Mouse (Mus musculus) heart, postnatal 4 days (tissue): ENCODE results near the gene Myo5a. TPM values are rescaled to one million over a fixed set of nuclear protein-coding genes. Genes with fewer than 3 reads are reported as not detected.

Experiments used
- DNase-seq: peaks from one replicate; pipeline ENCODE4 v3.0.0; 2021
- total RNA-seq, 2 experiments: library from RNA; stranded (reverse); gene quantifications; 2 replicates each; pipeline ENCODE4 v1.2.3; 2021

Myo5a gene
- total RNA-seq, result 10 to 100 TPM; 23.9 to 24.6 TPM

GRCm38 (mm10) chr9:75070457-75071028 is at the start of gene Myo5a:
Gene Myo5a, plus strand, starts transcription at chr9:75071015.
- DNase-seq, result no peak

- no peak for DNase-seq
Observed at GRCm38 (mm10) chr9:75022546-75022945, 48.3 kb upstream of the Myo5a start.

DNA sequence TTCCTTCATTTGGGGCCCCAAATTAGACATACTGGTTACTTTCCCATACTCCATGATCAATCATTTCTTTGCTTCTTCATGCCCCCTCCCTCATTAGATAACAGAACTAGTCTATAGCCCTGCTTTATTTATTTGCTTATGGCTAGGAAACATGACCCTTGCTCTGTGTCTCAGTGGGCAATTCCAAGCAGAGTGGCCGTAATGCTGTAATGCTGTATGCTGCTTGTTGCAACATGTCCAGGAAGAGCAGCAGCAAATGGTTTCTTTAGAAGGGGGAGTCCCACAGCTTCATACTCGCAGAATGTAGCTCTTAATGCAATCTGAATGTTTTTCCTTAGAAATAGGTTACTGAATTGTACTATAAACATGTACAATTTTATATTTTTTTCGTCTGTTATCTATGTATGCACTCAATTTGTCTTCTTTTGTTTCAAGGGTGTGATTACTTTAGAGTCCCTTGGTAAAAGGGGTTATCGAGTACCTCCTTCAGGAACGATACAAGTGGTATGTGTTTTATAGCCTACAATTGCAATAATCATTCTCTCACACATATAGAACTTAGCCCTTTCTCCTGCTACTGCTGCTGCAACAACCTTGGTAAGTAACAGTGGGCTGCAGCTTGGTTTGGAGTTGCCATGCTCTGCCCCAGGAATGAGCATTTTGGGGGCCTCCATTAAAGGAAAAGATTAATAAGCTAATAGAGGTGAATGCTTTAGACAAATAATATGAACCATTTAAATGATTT is 47.5 kb upstream of the Myo5a start:
- no peak for DNase-seq

- no peak for DNase-seq
Observed at GRCm38 (mm10) chr9:75024089-75024488, 46.7 kb upstream of the Myo5a start.

DNA sequence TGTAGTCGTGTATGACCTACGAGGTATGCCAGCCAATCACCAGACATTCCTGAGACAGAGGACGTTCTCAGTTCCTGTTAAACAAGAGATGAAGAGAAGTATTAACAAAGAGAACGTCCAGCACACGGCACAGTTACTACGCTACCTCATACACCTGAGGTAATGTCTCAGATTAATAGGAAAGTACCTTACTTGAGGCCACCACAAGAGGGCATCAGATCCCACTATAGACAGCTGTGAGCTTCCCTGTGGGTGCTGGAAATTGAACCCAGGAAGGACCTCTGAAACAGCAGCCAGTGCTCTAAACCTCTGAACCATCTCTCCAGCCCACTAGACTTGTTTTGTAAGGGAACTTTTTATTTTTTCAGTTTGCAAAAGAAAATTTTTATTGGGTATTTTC is 45.1 kb upstream of the Myo5a start:
- DNase-seq, result no peak

DNA sequence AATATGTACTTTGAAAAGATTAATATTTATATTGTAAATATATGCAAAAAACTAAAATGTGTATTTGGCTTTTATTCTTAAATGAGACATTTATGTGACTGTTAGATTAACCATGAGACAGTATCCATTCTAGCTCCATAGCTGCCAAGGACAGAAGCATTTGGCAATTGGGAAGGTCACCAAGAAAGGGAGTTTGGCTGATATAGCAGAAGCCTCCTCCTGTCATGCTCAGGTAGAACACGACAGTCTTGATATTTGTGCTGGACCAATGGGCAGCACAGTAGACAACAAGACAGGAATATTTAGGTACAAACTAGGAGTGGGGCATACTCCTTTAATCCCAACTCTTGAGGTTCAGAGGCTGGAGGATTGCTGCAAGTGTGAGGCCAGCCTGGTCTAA is 38.4 kb upstream of the Myo5a start:
- DNase-seq, result no peak

GRCm38 (mm10) chr9:75033141-75033540 is 37.7 kb upstream of the Myo5a start:
- DNase-seq, result no peak

GRCm38 (mm10) chr9:75034691-75035090 is 36.1 kb upstream of the Myo5a start:
- DNase-seq, result no peak

DNA sequence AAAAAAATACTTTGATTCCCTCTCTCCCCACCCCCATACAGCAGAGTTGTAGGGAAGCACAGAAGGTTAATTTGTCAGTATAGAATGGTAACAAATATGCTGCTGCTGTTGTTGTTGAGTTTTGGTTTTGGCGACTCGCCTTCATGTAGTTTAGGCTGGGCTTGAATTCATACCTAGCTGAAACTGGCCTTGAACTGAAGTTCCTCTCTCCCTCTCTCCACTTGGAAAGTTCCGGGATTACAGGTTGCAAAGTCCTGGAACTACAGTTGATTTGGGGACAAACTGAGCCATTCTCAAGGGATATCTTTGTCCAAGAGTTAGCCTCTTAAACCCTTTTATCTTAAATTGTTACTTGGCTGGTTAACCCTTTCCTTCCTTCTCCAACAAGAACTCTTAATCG is 34.9 kb upstream of the Myo5a start:
- no peak for DNase-seq

- peak; percentile 83 for DNase-seq
Observed at GRCm38 (mm10) chr9:75037451-75038356, 33.1 kb upstream of the Myo5a start, which contains the start of gene Arpp19. Gene Arpp19, plus strand, starts transcription at chr9:75037614.

DNA sequence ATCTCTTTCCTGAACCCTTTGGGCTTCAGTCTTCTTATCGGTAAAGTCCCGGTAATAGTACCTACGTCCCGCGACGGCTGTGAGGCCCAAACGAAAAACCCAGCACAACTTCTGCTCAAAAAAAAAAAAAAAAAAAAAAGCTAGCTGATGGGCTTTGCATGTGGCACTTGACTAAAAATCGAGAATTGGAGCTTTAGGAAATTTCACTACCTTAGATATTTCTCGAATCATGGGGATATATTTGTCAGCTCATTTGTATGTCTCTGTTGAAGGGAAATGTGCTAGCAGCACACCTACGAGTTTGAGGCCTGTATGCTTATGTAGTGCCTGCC is 32.5 kb upstream of the Myo5a start:
- no peak for DNase-seq

DNA sequence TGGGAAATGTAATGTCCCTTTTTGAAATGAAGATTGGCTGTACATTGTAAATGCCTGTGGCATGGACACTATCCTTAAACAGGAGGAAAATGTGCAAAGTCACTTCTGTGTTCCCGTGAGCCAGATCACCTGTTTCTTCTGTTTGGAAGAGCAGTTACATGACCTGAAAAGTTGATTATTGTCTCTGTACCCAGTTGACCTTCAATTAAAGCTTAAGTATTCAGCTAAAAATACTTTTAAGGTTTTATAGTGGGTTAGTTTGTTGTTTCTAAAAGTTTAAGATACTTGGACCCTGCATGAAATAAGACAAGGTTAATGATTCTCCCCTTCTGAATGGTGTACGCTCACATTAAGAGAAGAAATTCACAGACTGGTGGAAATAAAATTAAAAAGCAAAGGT is 30.2 kb upstream of the Myo5a start:
- no peak for DNase-seq

- DNase-seq, result no peak
Observed at GRCm38 (mm10) chr9:75041840-75042525, 28.8 kb upstream of the Myo5a start.

GRCm38 (mm10) chr9:75043191-75043590 is 27.6 kb upstream of the Myo5a start:
- no peak for DNase-seq

DNA sequence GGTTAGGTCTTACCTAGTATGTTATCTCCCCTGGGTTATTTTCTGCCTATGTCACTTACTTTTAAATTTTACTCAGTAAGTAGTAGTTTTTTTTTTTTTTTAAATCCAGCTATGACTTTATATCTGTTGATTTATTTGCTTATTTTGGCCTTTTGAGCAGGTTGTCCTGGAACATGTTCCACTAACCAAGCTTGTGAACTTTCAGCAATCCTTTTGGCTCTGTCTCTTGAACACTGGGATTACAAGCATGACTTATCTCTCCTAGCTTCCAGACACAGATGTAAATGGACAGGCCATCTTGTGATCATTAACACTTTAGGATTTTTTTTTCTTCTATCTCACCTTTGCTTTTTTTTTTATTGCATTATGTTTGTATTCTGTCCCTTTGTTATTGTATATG is 23.7 kb upstream of the Myo5a start:
- DNase-seq, result no peak

DNA sequence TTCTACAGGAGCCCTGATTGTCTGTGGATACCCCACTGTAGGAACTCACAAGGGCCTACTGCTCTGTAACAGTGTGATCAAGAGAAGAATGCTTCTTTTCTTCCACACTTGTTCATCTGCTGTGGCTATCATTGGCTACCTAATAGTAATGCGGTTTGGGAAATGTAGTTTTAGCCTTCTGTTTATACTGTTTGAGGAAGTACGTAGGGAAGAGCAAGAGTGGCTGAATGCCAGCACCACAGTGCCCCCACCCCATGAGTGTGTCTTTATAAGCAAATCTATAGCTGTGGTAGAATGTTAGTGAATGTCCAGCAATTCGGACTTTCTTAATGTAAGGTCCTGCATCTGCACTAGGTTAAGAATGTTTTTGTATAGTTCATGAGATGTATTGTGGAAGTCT is 21.7 kb upstream of the Myo5a start:
- peak; percentile 15 for DNase-seq

- peak; percentile 77 for DNase-seq
Observed at GRCm38 (mm10) chr9:75050003-75050402, 20.8 kb upstream of the Myo5a start.

GRCm38 (mm10) chr9:75051841-75052240 is 19.0 kb upstream of the Myo5a start:
- no peak for DNase-seq

GRCm38 (mm10) chr9:75055046-75055445 is 15.8 kb upstream of the Myo5a start:
- no peak for DNase-seq

DNA sequence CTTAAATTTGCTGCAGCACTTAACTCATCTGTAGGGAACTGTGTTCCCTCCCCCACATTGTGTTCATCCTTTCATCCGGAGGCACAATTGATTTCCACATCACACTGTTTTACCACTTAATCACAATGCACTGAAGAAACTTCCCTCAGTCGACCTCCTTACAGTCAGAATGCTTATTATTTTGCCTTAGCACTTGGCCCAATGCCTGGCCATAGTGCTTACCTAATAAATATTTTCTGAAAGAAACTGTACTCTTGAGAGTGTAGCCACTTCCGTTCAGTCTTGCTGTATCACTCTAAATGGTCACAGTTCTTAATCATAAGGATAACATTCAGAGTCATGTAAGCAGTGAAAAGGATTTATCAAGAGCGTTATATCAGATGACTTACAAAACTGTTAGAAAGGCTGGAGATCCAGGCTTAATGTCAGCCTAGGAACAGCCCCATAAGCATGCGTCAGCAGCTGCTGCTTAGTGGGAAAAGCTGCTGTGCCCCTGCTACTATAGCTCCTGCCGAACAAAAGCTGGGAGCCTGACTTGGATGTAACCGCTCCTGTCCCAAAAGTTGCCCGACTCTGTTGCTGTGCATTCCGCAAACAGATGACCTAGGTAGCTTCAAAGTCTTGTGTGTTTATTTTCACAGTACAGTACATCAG is 6.0 kb upstream of the Myo5a start:
- DNase-seq, result no peak

- peak; percentile 71 for DNase-seq
Observed at GRCm38 (mm10) chr9:75071029-75071705, 352 bp downstream of the Myo5a start.
